Mouse (Mus musculus) gastrocnemius, postnatal 4 days (tissue): ENCODE measurements around the gene 1700011L22Rik. TPM values are rescaled to one million over a fixed set of nuclear protein-coding genes. Genes with fewer than 3 reads are reported as not detected.

Experiments
- DNase-seq, 2 experiments: peaks; one replicate each; pipeline ENCODE4 v3.0.0; 2021 to 2022; ENCODE audit warnings: low spot score in 2 of 2, mixed read lengths in 2 of 2
- total RNA-seq, 2 experiments: library from RNA; stranded (reverse); gene quantifications; 2 replicates each; pipeline ENCODE4 v1.2.3; 2021

Gene 1700011L22Rik
- total RNA-seq, 2 experiments from 2014 or later = not detected

- DNase-seq = no peak
Observed at GRCm38 (mm10) chr8:79179678-79180077, 68.7 kb downstream of the 1700011L22Rik start.

GRCm38 (mm10) chr8:79175991-79176390 is 72.4 kb downstream of the 1700011L22Rik start:
- DNase-seq = no peak

GRCm38 (mm10) chr8:79173606-79174005 is 74.8 kb downstream of the 1700011L22Rik start:
- DNase-seq = no peak

GRCm38 (mm10) chr8:79165276-79165675 is 83.1 kb downstream of the 1700011L22Rik start:
- DNase-seq = no peak

- no peak for DNase-seq
Observed at GRCm38 (mm10) chr8:79164336-79164735, 84.0 kb downstream of the 1700011L22Rik start.

GRCm38 (mm10) chr8:79162533-79163308 is 85.6 kb downstream of the 1700011L22Rik start:
- DNase-seq = peak; percentile 34 to 61

GRCm38 (mm10) chr8:79161172-79161778 is 87.1 kb downstream of the 1700011L22Rik start:
- DNase-seq = no peak

Other genes with a start within 250 kb of the 1700011L22Rik start
- 10 to 100 TPM; 18.8 to 19.9 TPM for gene Zfp827, start 220.1 kb downstream of the 1700011L22Rik start, total RNA-seq
- 10 to 100 TPM; 13.5 to 15.4 TPM for gene Mmaa, start 46.4 kb upstream of the 1700011L22Rik start, total RNA-seq
- 10 to 100 TPM; 53.4 to 56.1 TPM for gene Smad1, start 150.9 kb upstream of the 1700011L22Rik start, total RNA-seq